Mouse (Mus musculus) lung, postnatal 0 days (tissue): ENCODE measurements around the gene Dpyd. TPM values are rescaled to one million over a fixed set of nuclear protein-coding genes. Genes with fewer than 3 reads are reported as not detected.

ENCODE experiments used
- ATAC-seq: fragments of 200-750 bp; cut with Nextera tagmentation; 2 replicates; pipeline ENCODE4 v1.8.0; 2017; ENCODE audit warnings: moderate library complexity
- DNase-seq: peaks from one replicate; pipeline ENCODE4 v3.0.0-alpha.2; 2016; ENCODE audit warnings: low spot score
- H3K27ac ChIP-seq: fragments of 300-500 bp; sonication (generic); 2 replicates; pipeline ENCODE4 v1.5.1; 2014; ENCODE audit warnings: antibody characterized with exemption, mild to moderate bottlenecking, low read length, mixed read lengths
- H3K27me3 ChIP-seq: fragments of 300-500 bp; sonication (generic); replicated peaks from 2 replicates; pipeline ENCODE4 v1.6.1; 2014; ENCODE audit warnings: low read length, mixed read lengths; ENCODE audit not compliant: insufficient read depth
- H3K36me3 ChIP-seq: fragments of 300-500 bp; sonication (generic); 2 replicates; pipeline ENCODE4 v1.6.1; 2014; ENCODE audit warnings: low read length, mixed read lengths; ENCODE audit not compliant: insufficient read depth
- H3K4me1 ChIP-seq: fragments of 300-500 bp; sonication (generic); 2 replicates; pipeline ENCODE4 v1.6.1; 2014; ENCODE audit warnings: antibody characterized with exemption, low read depth, low read length, mixed read lengths; ENCODE audit not compliant: insufficient read depth
- H3K4me2 ChIP-seq: fragments of 300-500 bp; sonication (generic); replicated peaks from 2 replicates; pipeline ENCODE4 v1.6.1; 2014; ENCODE audit warnings: low read depth, mild to moderate bottlenecking, low read length, moderate library complexity, mixed read lengths
- H3K4me3 ChIP-seq: fragments of 300-500 bp; sonication (generic); 2 replicates; pipeline ENCODE4 v1.5.1; 2014; ENCODE audit warnings: low read depth, low read length
- H3K9ac ChIP-seq: fragments of 300-500 bp; sonication (generic); replicated peaks from 2 replicates; pipeline ENCODE4 v1.6.1; 2014; ENCODE audit warnings: low read depth, mild to moderate bottlenecking
- H3K9me3 ChIP-seq: fragments of 300-500 bp; sonication (generic); 2 replicates; pipeline ENCODE4 v1.6.1; 2016; ENCODE audit warnings: low read length, mixed read lengths
- CTCF ChIP-seq: IDR thresholded peaks from 2 replicates; pipeline ENCODE4 v1.5.1; 2016; ENCODE audit warnings: antibody characterized with exemption, mild to moderate bottlenecking
- EP300 ChIP-seq: IDR thresholded peaks from 2 replicates; pipeline ENCODE4 v1.6.1; 2016; ENCODE audit warnings: antibody characterized with exemption, mild to moderate bottlenecking, control low read depth
- WGBS: fragments of 180-500 bp; shearing (Covaris S2); extraction: QIAGEN DNeasy Blood & Tissue Kit; methylation state at CpG from one replicate; pipeline ENCODE4 v1.1.7; 2014; 5-methylcytosine and 5-hydroxymethylcytosine counted together
- polyA plus RNA-seq: library from polyadenylated mRNA; unstranded; fragments of >200 nt; fragmentation: Nextera tagmentation; extraction: Ambion mirVana; gene quantifications from 2 replicates; pipeline ENCODE4 v1.2.1, GENCODE M21; 2015

The Dpyd gene
- polyA plus RNA-seq, 1 experiment from 2014 or later: 10.0 TPM

DNA sequence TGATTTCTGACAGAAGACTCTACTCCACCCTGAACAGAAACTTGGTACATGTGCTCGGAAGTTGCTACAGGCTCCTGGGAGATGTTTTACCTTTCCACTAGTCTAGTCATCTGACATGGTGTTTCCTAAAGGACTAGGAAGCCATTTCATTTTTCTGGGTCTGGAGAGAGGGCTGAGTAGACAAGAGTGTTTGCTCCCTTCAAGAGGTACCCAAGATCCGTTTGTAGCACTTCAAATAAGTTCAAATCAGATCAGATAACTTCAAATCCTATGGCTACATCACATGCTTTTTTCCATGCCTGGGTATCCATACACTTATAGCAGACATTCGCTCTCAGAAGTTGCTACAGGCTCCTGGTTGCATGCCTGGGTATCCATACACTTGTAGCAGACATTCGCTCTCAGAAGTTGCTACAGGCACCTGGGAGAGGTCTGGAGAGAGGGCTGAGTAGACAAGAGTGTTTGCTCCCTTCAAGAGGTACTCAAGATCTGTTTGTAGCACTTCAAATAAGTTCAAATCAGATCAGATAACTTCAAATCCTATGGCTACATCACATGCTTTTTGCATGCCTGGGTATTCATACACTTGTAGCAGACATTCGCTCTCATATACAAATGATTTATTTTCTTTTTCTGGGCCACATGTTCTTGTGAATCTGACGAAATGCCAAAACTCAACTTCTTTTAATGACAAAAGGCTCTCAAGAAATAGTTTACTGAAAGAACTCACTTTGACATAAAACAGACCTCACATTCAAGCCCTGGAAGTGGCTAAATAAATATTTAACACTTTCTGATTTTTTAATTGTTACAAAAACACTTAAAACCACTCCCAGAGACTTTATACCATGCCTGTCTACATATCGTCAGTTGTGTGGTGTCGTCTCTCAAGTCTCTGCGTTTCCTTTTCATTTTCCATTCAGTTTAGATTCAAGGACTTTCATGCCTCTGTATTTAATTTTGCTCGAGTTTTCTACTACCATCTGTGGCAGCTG is 307.5 kb downstream of the Dpyd start:
- peak; percentile 98 for ATAC-seq
- Histone ChIP-seq H3K4me1 (no peaks in the 10 kb centered on the region), H3K27ac (no peak overlapping the region), H3K4me2 (peak overlapping the region; percentile 11; the same call in 1 of the 2 replicates), H3K27me3 (no peaks in the 10 kb centered on the region), H3K9me3 (no peaks in the 10 kb centered on the region), H3K9ac (no peak overlapping the region), H3K36me3 (no peaks in the 10 kb centered on the region), H3K4me3 (no peak overlapping the region)
- DNase-seq: peak; percentile 90
- WGBS: 46% methylated on average over 10 of the region's 10 CpGs
- TF ChIP-seq EP300: peak; percentile 70
- TF ChIP-seq CTCF: no peak

GRCm38 (mm10) chr3:118875871-118876270 is 313.9 kb downstream of the Dpyd start:
- Histone ChIP-seq H3K9me3 (no peaks in the 10 kb centered on the region), H3K9ac (no peak overlapping the region), H3K4me3 (no peak overlapping the region), H3K4me2 (no peak overlapping the region), H3K4me1 (no peaks in the 10 kb centered on the region), H3K27me3 (no peaks in the 10 kb centered on the region), H3K27ac (no peak overlapping the region), H3K36me3 (no peaks in the 10 kb centered on the region)
- 86% methylated on average over 2 of the region's 2 CpGs for WGBS
- no peak for ATAC-seq
- DNase-seq: no peak
- TF ChIP-seq EP300 (no peak), CTCF (no peak)

DNA sequence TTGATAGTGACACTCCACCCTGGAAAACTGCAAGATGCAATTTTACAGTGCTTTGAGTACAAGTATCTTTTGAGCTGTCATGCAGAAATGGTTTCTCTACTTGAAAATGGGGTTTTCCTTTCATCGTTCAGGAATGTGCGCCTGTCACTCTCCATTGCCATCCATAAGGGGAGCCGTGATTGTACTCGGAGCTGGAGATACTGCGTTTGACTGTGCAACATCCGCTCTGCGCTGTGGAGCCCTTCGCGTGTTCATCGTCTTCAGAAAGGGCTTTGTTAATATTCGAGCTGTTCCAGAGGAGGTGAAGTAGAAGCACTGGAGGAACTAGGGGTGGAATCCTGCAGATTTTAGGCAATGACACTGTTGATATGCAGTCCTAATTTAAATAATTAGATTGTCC is 337.1 kb downstream of the Dpyd start:
- H3K36me3 ChIP-seq: no peaks in the 10 kb centered on the region
- H3K9ac ChIP-seq: no peak overlapping the region
- no peak for TF ChIP-seq CTCF
- no peak for TF ChIP-seq EP300
- H3K27me3 ChIP-seq: no peaks in the 10 kb centered on the region
- 82% methylated on average over 11 of the region's 11 CpGs for WGBS
- H3K9me3 ChIP-seq: no peaks in the 10 kb centered on the region
- no peak overlapping the region for H3K27ac ChIP-seq
- no peak overlapping the region for H3K4me2 ChIP-seq
- H3K4me3 ChIP-seq: no peak overlapping the region
- H3K4me1 ChIP-seq: no peaks in the 10 kb centered on the region
- ATAC-seq (no peak), DNase-seq (no peak)

GRCm38 (mm10) chr3:118991312-118991711 is 429.4 kb downstream of the Dpyd start:
- Histone ChIP-seq H3K27ac (no peak overlapping the region), H3K4me3 (no peak overlapping the region), H3K36me3 (no peaks in the 10 kb centered on the region), H3K4me2 (no peak overlapping the region), H3K9me3 (no peaks in the 10 kb centered on the region), H3K4me1 (no peaks in the 10 kb centered on the region), H3K9ac (no peak overlapping the region), H3K27me3 (no peaks in the 10 kb centered on the region)
- TF ChIP-seq CTCF (no peak), EP300 (no peak)
- no peak for DNase-seq
- 83% methylated on average over 2 of the region's 2 CpGs for WGBS
- no peak for ATAC-seq

DNA sequence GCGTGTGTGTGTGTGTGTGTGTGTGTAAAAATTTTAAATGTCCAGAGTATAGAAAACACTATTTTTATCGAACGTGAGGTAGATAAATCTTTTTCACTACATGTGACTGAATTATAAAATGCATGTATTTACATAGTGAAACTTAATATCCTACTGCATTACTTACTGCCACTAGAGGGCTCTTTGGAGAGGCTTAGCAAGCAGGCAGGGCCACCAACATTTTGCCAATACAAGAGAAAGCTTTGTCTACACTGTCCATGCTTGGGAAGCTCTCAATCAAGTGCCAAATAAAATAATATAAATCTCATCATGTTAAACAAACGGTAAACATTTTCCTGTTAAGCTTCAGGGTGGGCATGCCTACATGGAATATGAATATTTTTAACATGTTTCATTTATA is 429.9 kb downstream of the Dpyd start:
- Histone ChIP-seq H3K9ac (no peak overlapping the region), H3K4me3 (no peak overlapping the region), H3K27me3 (no peaks in the 10 kb centered on the region), H3K36me3 (no peaks in the 10 kb centered on the region), H3K9me3 (no peaks in the 10 kb centered on the region), H3K27ac (no peak overlapping the region), H3K4me2 (no peak overlapping the region), H3K4me1 (no peaks in the 10 kb centered on the region)
- no peak for DNase-seq
- WGBS: 68% methylated on average over 4 of the region's 4 CpGs
- ATAC-seq: no peak
- TF ChIP-seq CTCF: peak; percentile 35
- TF ChIP-seq EP300: no peak

- no peak for ATAC-seq
- H3K9me3 ChIP-seq: no peaks in the 10 kb centered on the region
- H3K4me3 ChIP-seq: no peak overlapping the region
- H3K27ac ChIP-seq: no peak overlapping the region
- H3K4me2 ChIP-seq: no peak overlapping the region
- no peaks in the 10 kb centered on the region for H3K4me1 ChIP-seq
- no peak overlapping the region for H3K9ac ChIP-seq
- no peak for TF ChIP-seq EP300
- TF ChIP-seq CTCF: no peak
- DNase-seq: no peak
- H3K27me3 ChIP-seq: no peaks in the 10 kb centered on the region
- no peaks in the 10 kb centered on the region for H3K36me3 ChIP-seq
- 71% methylated on average over 7 of the region's 7 CpGs for WGBS
Observed at GRCm38 (mm10) chr3:119021255-119021654, 459.3 kb downstream of the Dpyd start.
